Mouse (Mus musculus) ovary, postnatal 36 days (tissue): Measurements from ENCODE around the gene Clip1.
A peak's percentile ranks its signal among the peaks of the same experiment; 100 is the strongest.
"Not testable (repeated sequence)": the region's sequence is repeated elsewhere in the genome, so short reads cannot be mapped to it uniquely, and the experiment has no call there.

Experiments
- DNase-seq: peaks from one replicate; pipeline ENCODE4 v3.0.0; 2022; ENCODE audit warnings: low spot score, mixed read lengths

Gene Clip1

DNA sequence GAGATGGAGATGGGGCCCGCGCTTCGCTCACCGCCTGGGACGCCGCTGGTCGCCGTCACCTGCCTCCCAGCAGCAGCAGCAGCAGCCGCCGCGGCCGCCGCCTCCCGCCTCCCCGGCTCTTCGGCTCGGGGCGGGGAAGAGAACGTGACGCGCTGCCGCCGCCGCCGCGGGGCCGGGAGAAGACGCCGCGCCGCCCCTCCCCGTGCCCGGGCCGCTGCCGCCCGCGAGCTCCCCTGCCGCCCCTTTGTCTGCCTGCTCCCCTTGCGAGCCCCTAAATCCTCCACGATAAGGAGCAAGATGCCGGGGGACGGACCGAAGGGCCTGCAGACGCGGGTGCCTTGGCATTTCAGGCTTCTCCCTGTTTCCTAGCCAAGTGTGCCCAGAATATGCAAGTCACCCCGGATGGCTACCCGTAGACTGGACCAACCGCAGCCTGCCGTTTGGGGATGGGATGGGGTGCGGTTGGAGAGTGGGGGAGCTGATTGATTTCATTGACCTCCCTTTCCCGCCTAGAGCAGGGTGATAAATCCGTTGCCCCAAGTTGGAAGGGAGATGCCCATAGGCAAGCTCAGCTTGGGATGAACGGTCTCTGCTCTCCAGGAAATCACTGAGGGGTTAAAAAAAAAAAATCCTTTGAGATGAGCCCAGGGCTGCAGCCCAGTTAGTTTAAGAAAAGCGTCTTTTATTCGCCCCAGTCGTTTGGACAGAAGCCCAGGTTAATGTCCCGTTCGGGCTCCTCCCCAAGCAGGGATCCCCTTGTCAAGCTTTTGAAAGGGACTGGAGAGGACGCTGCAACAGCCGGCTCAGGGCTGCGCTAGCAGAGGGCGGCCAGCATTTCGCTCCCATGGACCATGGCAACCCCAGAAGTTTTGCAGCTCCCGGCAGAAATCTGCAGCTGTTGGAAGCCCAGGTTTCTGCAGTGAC is at the start of gene Clip1:
Gene Clip1, minus strand, starts transcription at position 398 of the 924 bp plus-strand sequence.
- peak; percentile 77 for DNase-seq

- no peak for DNase-seq
Measured at GRCm38 (mm10) chr5:123730981-123731380, 46.6 kb upstream of the Clip1 start.

GRCm38 (mm10) chr5:123723816-123724215 is 39.4 kb upstream of the Clip1 start:
- DNase-seq: not testable (repeated sequence)

DNA sequence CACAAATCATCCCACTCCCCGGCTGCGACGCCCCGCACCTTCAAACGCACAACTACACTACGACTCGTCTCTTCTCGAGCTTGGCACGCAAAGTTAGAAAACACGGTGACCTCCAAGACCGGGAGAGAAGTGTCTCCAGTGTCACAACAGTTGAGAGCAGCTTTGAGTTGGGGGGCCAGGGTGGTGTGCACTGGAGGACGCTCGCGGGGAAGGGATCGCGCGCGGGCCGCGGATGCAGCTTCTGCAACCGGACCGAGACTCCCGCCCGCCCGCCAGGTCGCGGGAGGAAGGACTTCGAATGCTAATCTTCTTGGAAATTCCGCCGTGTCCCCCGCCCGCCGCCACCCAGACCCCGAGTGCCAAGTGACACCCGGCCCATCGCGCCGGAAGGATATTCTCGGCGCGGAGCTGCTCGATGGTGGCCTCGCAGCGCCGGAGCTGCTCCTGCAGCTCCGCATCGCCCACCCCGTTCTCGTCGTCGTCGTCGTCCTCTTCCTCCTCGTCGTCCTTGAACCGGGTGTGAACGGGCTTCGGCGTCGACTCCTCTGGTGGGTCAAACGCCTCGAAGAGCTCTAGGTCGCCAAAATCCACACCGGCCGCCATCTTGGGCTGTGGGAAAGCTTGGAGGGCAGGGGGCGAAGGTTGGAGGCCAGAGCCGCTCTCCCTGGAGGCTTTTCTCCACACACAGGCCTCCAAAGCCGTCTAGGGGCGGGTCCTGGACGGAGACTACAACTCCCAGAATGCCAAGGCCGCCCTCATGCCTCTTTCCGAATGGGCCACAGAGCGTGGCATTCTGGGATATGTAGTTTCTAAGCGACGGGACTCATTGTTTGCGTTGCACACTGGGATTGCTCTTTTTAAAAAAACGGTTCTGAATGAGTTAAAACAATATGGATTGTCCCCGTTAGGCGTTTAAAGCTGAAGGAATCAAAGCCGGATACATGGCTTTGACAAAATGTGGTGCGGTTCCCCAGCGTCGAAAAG is 36.2 kb upstream of the Clip1 start, which contains the start of gene Zcchc8:
Gene Zcchc8, minus strand, starts transcription at position 773 of the 984 bp plus-strand sequence.
- peak; percentile 92 for DNase-seq

DNA sequence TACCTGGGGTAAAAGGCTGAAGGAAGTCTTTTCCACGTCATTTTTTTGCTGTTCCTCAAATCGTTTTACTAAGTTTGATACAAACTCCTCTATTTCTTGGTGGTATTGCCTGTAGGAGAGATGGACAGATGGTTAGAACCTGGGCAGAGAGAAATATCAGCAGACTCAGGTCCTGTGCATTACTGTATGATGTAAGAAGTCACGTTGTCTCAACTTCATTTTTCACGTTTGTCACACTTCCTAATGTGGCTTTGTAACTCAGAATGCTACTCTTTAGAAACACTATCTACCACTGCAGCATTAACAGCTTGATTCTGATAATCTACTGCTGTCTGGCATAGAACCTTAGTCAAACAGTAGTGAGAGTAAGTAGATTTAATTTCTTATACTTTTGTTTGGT is 30.2 kb upstream of the Clip1 start:
- no peak for DNase-seq

DNA sequence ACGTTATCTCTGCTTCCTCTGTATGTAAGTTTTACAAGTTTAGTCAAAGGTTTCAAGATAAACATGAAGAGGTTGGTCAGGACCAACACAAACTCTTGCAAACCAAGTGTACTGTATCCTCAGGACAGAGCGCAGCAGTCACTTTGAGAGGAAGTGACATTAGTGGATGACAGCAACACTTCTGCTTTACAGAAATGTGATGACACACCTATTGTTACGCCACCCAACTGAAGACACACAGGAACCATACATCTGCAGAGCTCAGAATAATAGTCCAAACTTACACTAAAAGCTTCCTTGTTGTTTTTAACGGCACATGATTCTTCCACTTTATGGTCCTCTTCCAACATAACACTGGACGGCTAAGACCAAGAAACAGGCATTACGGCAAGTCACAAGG is 29.4 kb upstream of the Clip1 start:
- no peak for DNase-seq

GRCm38 (mm10) chr5:123709571-123709970 is 25.2 kb upstream of the Clip1 start:
- DNase-seq: no peak

- DNase-seq: no peak
Measured at GRCm38 (mm10) chr5:123708598-123708997, 24.2 kb upstream of the Clip1 start.

DNA sequence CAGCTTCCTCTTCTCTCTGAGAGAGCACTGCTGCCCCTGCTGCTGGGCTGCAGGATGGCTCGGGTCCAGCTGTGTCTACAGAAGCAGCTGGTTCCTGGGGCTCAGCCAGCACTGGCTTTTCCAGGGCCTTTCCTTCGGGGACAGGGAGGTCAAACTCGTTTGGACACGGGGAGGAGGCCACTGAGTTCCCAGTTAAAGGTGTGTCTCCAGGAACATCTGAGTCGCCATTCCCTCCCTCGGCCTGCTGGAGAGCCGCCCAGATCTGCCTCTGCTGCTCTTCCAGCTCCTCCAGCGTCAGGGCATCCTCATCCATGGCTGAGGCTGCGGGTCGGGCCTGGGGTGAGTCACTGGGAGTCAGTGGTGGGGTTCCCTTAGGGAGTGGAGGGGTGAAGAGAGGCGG is 16.2 kb upstream of the Clip1 start:
- peak; percentile 61 for DNase-seq

DNA sequence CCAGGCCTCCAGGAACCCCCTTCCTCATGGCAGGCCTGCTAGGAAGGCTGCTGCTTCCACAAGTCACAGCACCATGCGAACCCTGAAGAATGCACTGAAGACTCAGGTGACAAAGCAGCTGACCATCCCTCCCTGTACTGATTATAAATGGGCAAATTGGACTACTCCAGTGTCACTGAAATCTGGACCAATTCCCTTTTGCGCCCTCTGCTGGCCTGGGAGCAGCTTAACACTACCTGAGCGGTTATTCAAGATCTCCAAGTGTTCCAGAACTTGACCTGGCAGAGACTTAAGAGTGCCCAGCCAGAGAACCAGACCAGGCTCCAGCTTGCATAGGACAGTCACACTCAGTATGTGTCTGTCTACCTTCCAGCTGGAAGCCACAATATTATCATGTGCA is 14.8 kb upstream of the Clip1 start:
- DNase-seq: peak; percentile 69

DNA sequence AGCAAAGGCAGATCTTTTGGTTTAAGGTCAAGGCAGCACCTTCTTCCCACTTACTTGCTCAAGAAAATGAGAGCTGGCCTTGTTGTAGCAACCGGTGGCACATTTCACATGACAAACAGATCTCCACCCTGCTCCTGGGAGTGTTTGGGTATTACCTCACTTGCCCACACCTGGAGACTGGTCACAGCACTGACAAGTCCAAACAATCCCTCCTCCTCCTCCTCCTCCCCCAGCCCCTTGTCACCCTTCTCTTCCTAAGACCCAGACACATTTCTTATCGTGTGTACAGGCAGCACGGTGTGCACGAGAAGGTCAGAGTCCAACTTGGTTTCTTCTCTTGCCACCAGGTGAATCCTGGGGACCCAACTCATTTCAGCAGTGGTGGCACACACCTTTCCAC is 12.5 kb upstream of the Clip1 start:
- DNase-seq: no peak

GRCm38 (mm10) chr5:123696244-123696643 is 11.8 kb upstream of the Clip1 start:
- no peak for DNase-seq

GRCm38 (mm10) chr5:123694468-123694867 is 10.1 kb upstream of the Clip1 start:
- no peak for DNase-seq

DNA sequence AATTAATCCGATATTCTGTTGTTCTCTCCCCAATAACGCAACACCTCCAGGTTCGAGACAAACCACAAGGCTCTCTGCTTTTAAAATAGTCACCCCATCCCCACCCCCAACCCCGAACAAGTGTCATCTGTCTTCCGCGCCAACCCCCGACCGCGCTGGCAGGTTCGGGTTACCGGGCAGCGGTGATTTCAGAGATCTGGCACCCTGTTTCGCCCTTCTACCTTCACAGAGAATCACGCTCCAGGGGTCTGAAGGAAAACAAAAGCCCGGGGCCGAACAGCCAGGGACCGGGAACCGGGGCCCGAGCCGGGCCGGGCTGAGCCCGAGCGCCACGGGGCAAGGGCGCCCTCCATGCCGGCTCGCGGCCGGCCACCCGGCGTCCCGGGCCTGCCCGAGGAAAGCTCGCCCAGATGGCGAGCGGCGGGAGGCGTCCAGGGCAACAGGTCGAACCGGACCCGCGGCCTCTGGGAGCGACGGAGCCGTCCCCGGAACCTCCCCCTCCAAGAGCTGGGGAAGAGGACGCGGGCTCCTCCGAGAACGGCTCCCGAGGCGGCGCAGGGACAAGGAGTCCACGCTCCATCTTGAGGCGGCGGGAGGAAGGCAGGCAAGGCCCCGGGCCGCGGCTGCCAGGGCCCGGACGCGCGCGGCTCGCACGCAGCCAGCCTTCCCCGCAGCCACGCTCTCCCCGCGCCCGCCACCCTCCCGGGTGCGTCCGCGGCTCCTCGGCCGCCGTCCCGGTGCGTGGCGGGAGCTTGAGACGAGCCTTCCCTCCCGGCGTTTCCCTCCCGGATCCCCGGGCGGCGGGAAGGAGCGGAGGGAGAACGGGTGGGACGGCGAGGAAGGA is 819 bp downstream of the Clip1 start:
- DNase-seq: peak; percentile 62

GRCm38 (mm10) chr5:123683043-123683376 is 1.4 kb downstream of the Clip1 start:
- DNase-seq: no peak

GRCm38 (mm10) chr5:123682372-123682771 is 2.0 kb downstream of the Clip1 start:
- DNase-seq: no peak

DNA sequence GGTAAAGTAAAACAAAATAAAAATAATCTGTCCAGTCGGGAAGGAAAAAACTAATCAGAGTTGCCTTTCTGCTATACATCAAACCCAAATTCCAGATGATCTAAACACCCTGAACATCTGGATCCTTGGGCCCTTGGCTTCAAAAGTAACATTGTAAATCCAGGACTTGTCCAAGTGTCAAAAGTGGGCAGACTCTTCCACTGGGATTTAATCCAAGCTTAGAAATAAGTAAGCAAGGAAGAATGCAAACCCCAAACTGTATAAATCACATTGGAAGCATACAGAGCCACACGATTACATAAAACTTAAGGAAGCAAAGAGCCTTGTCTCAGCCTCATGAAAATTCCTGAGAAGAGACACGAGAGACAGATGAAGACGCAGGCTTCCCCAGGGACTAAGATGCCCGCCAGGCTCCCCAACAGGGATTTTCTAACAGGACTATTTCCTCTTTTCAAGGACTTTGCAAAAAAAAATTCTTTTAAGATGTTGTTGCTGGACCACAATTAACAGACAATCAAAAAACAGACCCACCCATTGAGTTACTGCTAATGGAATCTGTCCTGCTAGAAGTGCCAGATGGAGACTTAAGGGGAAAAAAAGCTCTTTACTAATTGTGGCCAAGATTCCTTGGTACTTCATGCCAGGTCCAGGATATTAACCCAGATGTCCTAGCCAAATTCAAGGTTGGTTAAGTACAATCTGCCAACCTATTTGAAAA is 4.7 kb downstream of the Clip1 start:
- no peak for DNase-seq

DNA sequence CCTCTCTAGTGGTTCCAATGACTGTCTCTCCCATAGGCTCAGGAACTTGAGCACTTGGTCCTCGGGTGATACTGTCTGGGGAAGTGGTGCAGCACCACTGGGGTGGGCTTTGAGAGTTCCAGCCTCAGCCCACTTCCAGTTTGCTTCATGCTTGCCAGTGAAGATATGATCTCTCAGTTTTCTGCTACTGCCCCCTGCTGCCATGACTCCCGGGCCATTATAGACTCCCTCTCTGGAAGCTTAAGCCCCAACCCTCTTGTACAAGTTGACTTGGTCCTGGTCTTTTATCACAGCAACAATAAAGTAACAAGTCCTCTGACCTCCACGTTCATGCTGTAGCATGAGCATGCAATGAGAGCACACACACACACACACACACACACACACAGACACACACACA is 5.3 kb downstream of the Clip1 start:
- no peak for DNase-seq

DNA sequence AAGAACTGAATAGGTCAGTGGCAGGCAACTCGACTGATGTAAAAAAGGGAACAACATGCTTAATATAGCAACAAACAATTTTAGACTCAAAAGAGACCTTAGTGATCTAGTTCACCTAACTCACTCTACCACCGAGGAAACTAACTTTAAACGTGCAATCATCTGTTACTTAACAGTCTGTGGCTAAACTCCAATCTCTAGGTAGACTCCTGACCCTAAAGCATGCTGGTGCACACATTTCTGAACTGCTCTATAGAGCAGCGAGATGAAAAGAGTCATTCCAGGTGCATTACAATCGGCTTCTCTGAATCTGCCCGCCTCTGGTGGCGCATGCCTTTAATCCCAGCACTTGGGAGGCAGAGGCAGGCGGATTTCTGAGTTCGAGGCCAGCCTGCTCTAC is 8.7 kb downstream of the Clip1 start:
- no peak for DNase-seq

DNA sequence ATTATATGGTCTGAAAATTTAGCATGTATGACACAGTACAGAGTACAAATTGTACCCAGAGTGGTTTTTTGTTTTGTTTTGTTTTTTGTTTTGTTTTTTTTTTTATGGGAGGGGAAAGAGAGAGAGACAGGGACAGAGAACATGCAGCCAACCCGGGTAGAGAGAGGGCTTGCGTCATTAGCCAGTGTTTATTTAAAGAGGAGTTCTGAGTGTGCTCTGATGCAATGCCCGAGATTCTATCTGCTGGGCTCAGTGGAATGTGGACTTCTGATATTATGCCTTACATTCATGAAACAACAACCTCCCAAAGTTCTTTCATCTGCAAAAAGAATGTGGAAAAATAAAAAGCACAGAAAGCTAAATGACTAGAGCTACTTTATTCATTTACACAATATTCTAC is 9.2 kb downstream of the Clip1 start:
- no peak for DNase-seq

GRCm38 (mm10) chr5:123671473-123671820 is 13.0 kb downstream of the Clip1 start:
- DNase-seq: no peak
